Mouse (Mus musculus) CH12.LX (cell line): ENCODE results near the gene Lgals7.

Source experiments
- CTCF ChIP-seq, 2 experiments: IDR thresholded peaks in 1 of 2; conservative IDR thresholded peaks in 1 of 2; 2 replicates each; pipeline ENCODE4 v1.5.1; 2011 to 2012; ENCODE audit warnings: low read depth in 2 of 2, low read length in 2 of 2, improper control_type of control experiment in 1 of 2, inconsistent platforms in 1 of 2, mild to moderate bottlenecking in 1 of 2, moderate library complexity in 1 of 2
- HCFC1 ChIP-seq: IDR thresholded peaks from 2 replicates; pipeline ENCODE4 v1.6.1; 2012; ENCODE audit warnings: low read depth, mild to moderate bottlenecking, inconsistent platforms, low read length, improper control_type of control experiment
- MAX ChIP-seq: IDR thresholded peaks from 2 replicates; pipeline ENCODE4 v1.6.1; 2011; ENCODE audit warnings: low read length, improper control_type of control experiment
- POLR2A ChIP-seq: IDR thresholded peaks from 2 replicates; pipeline ENCODE4 v1.6.1; 2011; ENCODE audit warnings: low read depth, mild to moderate bottlenecking, improper control_type of control experiment, low read length
- POLR2AphosphoS2 ChIP-seq: IDR thresholded peaks from 2 replicates; pipeline ENCODE4 v1.6.1; 2011; ENCODE audit warnings: low read depth, low read length, improper control_type of control experiment
- SMC3 ChIP-seq: IDR thresholded peaks from 2 replicates; pipeline ENCODE4 v1.6.1; 2011; ENCODE audit warnings: low read depth, low read length, improper control_type of control experiment
- TCF12 ChIP-seq: IDR thresholded peaks from 2 replicates; pipeline ENCODE4 v1.6.1; 2014; ENCODE audit warnings: low read depth, mild to moderate bottlenecking, inconsistent platforms, low read length, improper control_type of control experiment
- USF1 ChIP-seq: IDR thresholded peaks from 2 replicates; pipeline ENCODE4 v1.6.1; 2014; ENCODE audit warnings: low read depth, mild to moderate bottlenecking, inconsistent platforms, low read length, improper control_type of control experiment

DNA sequence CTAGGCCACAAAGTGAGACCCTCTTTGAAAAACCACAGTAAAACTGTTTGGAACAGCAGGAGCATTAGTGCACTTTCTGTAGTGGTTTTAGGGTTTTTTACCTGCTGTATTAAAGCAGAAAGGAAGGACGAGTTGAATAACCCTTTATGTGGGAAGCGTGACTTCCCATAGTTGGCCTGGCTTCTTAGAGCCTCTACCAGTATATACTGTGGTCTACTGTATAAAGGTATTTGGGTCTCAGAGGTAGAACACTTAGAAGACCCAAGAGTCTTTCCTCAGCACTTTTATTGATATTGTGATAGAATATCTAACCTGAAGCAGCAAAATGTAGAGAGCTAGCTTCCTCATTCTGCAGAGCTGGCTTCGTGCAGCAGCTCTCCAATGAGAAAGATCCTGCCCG lies 44.1 kb upstream of the Lgals7 start:
- TF ChIP-seq CTCF (conservative IDR thresholded peaks at IDR 0.05 in 1 of 2, IDR thresholded peaks at IDR 0.05 in 1 of 2; ENCODE audit: low read depth in 2 of 2, low read length in 2 of 2) (no peak), POLR2A (no peak), HCFC1 (no peak), SMC3 (no peak), TCF12 (no peak), MAX (no peak), POLR2AphosphoS2 (no peak), USF1 (no peak)
